Mouse (Mus musculus) ovary, adult 18-20 months (tissue): ENCODE results near the gene Mrps31.

Experiments
- DNase-seq: peaks from one replicate; pipeline ENCODE4 v3.0.0; 2022; ENCODE audit warnings: low spot score, mixed read lengths

The Mrps31 gene

DNA sequence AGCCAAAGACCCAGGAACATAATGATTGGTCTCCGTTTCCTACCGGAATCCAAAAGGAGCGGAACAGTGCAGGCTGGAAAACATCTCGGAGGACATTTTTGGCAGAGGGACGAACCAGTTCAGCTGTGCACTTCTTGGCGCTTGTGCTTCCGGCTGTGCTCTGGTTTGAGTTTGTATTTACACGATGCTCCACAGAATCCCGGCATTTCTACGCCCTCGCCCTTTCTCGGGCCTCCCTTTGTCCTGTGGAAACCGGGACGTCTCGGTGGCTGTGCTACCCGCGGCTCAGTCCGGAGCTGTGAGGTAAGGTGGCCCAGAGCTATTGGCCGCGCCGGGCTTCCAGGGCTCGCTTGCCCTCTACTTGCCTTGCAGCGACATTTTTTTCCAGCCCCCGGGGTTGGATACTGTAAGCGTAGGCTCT, at the start of gene Mrps31:
Gene Mrps31, plus strand, starts transcription at position 80 of the 421 bp plus-strand sequence.
- DNase-seq = peak; percentile 65

DNA sequence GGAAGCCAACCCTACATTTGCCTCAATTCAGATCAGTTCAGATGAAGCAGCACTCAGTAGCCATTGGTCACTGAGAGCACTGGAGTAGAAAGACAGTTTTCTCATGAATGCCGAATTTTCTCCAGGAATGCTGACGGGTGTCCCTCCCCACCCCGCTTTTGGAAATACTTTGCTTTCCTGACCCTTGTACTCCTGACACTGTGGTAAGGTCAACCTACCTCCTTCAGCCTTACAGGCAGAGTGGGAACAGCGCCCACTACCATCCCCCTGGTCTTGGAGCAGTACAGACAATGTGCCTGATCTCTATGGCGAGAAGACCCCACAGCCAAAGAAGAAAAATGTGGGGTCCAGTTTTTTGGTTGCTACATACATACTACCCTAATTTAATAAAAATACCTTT, 34.9 kb upstream of the Mrps31 start:
- DNase-seq = no peak

DNA sequence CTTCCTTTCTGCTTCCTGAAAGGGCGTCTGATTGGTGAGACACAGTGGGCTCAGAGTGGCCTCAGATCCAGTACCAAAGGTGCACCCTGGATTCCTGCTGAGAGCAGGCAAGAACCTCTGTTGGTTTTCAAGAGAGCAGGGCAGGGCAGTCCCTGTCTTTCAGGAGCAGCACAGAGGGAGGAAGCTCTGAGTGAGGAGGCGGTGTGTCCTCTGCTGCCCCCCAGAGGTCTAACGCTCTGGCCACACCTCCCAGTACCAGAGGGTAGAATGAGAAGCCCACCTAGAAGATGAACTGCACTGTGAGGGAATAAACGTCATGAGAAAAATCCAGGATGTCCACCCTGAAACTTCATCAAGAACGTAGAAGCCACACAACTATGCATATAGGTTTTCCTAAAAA, 34.3 kb upstream of the Mrps31 start:
- DNase-seq = no peak

DNA sequence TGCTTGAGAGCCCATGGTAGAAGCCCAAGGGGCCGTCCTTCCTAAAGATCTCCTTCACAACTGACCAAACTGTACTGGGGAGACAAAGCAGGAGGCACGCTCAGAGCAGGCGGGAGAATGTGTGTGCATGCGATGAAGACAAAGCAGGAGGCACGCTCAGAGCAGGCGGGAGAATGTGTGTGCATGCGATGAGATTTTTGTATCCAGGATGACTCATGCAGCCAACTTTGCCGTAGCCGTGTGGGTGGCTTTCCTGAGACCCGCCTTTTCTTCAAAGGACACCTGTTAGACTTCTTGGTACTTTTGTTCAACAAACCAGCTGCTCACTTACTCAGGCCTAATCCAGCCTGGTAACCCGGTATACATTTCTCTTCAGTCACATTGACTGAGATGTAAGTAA, 30.2 kb upstream of the Mrps31 start:
- DNase-seq = no peak

- DNase-seq = no peak
Observed at GRCm38 (mm10) chr8:22382824-22383595, 28.2 kb upstream of the Mrps31 start.

DNA sequence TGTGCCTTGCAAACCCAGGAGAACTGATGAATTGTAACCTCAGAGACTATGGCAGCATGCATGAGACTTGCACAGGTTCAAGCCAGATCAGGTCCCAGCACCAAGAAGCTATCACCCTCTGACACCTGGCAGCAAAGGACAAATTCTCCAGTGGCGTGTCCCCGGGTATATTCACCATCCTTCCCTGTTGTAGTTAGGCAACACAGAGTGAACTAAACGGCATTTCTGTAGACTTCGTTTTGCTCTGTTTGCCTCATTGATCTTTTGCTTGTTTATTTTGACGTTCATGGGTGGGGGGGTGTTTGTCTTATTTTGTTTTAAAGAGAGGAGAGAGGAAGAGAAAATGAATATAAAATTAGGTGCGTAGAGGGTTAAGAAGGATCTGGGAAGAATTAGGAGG, 26.0 kb upstream of the Mrps31 start:
- no peak for DNase-seq

DNA sequence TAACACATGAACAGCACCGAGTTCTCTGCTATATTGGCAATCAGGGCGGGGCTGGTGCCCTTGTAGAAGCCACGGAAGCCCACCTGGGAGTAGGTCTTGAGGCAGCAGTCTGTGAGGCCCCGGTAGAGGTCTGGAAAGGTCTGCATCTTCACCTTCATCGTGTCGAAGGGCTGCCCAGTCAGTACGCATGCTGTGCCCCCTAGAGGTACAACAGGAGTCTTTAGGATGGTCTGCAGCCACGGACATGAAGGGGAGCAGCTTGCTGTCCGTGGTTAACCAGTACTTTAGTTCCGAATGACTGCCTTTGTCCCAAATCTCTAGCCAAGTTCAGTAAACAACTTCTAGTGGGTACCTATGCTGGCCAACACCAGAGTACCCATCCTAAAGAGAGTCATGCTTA, 21.3 kb upstream of the Mrps31 start:
- DNase-seq = no peak

- no peak for DNase-seq
Observed at GRCm38 (mm10) chr8:22390766-22391463, 20.2 kb upstream of the Mrps31 start.

- no peak for DNase-seq
Observed at GRCm38 (mm10) chr8:22394471-22394870, 16.7 kb upstream of the Mrps31 start.

GRCm38 (mm10) chr8:22395256-22395655, 15.9 kb upstream of the Mrps31 start:
- no peak for DNase-seq

DNA sequence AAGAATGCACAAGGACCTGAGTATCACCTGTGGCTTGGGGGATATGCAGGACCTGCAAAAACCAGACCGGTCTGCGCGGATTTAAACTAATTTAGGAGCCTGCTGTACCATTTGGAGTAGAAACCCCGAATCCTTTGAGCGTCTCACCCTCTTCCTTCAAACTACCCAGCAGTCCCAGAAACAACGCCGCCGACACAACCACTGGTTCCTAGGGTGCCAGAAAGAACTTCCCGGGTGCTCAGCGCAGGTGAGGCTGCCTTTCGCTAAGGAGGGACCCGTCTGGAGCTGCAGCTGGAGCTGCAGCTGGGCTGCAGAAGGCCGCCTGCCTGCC, 13.4 kb upstream of the Mrps31 start:
- no peak for DNase-seq

DNA sequence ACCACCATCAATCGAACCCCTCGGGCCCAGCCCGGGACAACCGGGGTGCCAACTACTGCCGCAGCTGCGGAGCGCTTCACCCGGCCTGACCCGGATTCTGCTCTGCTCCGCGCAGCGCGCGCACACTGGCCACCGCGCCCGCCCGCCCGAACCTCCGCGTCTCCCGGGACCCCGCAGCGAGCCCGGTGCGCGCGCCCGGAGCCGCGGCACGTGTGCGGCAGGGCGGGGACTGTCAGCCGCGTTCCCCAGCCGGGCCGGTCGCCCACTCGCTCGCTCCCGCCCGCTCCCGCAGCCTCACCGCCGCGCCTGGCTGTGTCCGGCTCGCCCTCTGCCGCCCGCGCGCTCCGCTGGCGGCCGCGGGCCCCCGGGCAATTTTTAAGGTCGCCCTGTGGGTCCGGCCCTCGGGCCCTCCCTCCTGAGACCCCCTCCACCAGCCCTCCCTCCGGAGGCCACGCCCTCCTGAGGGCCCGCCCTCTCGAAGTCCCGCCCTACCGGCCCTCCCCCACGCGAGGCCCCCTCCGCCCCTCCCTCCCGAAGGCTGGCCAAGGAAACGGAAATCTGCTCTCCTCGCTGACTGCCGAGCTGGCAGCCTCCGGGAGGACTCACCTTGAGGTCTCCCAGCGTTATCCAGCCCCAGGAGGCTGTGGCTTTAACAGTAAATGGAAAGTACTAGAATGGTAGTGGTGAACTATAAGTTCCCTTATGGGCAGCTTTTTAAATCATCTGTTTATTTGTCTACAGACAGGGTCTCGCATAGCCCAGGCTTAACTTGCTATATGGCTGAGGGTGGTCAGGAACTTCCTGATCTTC, 12.8 kb upstream of the Mrps31 start, which contains the start of gene Slc25a15:
Gene Slc25a15, minus strand, starts transcription at position 456 of the 810 bp plus-strand sequence.
- peak; percentile 85 for DNase-seq

DNA sequence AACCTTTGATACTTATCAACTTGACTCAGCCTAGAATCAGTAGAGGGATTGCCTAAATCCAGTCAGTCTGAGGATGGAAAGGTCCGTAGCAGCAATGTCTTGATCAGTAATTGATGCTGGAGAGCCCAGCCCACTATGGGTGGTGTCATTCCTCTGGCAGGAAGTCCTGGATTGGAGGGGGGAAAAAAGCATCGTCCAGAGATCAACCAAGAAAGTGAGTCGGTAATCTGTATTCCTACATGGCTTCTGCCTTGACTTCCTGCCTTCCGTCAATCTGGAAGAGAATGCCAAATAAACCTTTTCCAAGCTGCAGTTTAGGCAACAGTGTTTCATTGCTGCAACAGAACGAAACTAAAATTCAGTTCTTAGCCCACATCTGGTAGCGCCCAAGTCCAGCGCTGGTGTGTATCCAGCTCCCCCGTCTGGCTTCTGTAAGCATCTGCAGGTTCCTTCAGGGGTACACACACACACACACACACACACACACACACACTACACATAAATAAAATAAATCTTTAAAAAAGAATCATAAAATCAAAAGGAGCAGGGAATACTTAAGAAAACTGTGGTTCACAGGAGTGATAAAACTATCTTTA, 11.8 kb upstream of the Mrps31 start:
- DNase-seq = no peak

DNA sequence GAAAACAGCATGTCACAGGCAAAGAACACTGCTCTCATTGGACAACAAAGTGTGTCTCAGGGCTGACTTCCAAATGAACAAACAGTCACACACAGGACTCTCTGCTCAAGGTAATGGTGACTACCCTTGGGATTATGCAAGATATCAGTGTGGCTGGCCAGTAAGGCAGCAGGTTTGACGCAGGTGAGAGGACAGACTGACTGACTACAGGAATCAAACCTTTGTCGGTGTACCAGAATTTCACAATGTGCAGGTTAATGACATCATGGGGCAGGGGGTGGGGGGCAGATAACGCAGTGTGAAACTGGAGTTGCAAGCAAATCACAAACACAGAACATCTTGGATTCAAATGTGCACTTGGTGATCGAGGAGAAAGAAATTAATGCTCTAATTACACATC, 10.6 kb upstream of the Mrps31 start:
- DNase-seq = no peak

- no peak for DNase-seq
Observed at GRCm38 (mm10) chr8:22403235-22403634, 7.9 kb upstream of the Mrps31 start.

GRCm38 (mm10) chr8:22405733-22406132, 5.4 kb upstream of the Mrps31 start:
- no peak for DNase-seq

- no peak for DNase-seq
Observed at GRCm38 (mm10) chr8:22410688-22411281, 376 bp upstream of the Mrps31 start.

DNA sequence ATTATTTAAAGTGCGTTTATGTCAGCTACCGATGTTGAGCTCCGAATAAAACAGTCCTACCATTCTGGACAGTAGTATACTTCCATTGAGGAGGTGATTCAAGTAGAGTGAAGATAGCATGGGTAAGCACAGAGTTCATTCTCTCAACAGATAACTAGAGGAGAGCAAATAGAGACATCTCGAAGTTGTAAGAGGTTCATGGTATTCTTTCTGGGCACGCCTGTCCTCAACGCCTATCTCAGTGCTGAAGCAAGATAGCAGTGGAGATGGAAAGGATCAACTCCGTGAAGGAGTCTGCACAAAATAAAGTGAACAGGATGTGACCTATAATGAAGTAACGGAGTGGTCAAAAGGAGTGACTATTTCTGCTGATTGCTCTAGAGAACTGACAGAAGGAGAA, 810 bp downstream of the Mrps31 start:
- DNase-seq = no peak
